Mouse (Mus musculus) kidney, postnatal 4 days (tissue): Measurements from ENCODE around the gene Zbtb39.

ENCODE experiments used
- DNase-seq, 2 experiments: peaks; one replicate each; pipeline ENCODE4 v3.0.0; 2021; ENCODE audit warnings: mixed read lengths in 2 of 2

Gene Zbtb39

GRCm38 (mm10) chr10:127739083-127739660, at the start of gene Zbtb39:
Gene Zbtb39, plus strand, starts transcription at chr10:127739538.
- peak; percentile 87 to 92 for DNase-seq

GRCm38 (mm10) chr10:127691053-127691452, 48.3 kb upstream of the Zbtb39 start:
- no peak for DNase-seq

GRCm38 (mm10) chr10:127694636-127695035, 44.7 kb upstream of the Zbtb39 start:
- DNase-seq = peak in 1 of 2 experiments; percentile 20

GRCm38 (mm10) chr10:127695775-127696174, 43.6 kb upstream of the Zbtb39 start:
- DNase-seq = no peak

GRCm38 (mm10) chr10:127698966-127699365, 40.4 kb upstream of the Zbtb39 start:
- no peak for DNase-seq

GRCm38 (mm10) chr10:127703299-127703698, 36.0 kb upstream of the Zbtb39 start:
- DNase-seq = peak in 1 of 2 experiments; percentile 28

- DNase-seq = no peak
Measured at GRCm38 (mm10) chr10:127704293-127704692, 35.0 kb upstream of the Zbtb39 start.

GRCm38 (mm10) chr10:127704766-127705220, 34.5 kb upstream of the Zbtb39 start, which contains the start of gene Myo1a:
Gene Myo1a, plus strand, starts transcription at chr10:127705170.
- DNase-seq = no peak

- no peak for DNase-seq
Measured at GRCm38 (mm10) chr10:127705783-127706182, 33.6 kb upstream of the Zbtb39 start.

GRCm38 (mm10) chr10:127707721-127708120, 31.6 kb upstream of the Zbtb39 start:
- peak; percentile 64 to 67 for DNase-seq

- DNase-seq = no peak
Measured at GRCm38 (mm10) chr10:127708850-127709370, 30.4 kb upstream of the Zbtb39 start.

- DNase-seq = no peak
Measured at GRCm38 (mm10) chr10:127710331-127710730, 29.0 kb upstream of the Zbtb39 start.

- no peak for DNase-seq
Measured at GRCm38 (mm10) chr10:127712736-127713135, 26.6 kb upstream of the Zbtb39 start.

GRCm38 (mm10) chr10:127721671-127722418, 17.5 kb upstream of the Zbtb39 start:
- peak; percentile 52 to 66 for DNase-seq

- no peak for DNase-seq
Measured at GRCm38 (mm10) chr10:127724178-127724577, 15.2 kb upstream of the Zbtb39 start, which contains the start of gene Tac2. Gene Tac2, plus strand, starts transcription at chr10:127724478.

GRCm38 (mm10) chr10:127725136-127725535, 14.2 kb upstream of the Zbtb39 start:
- peak; percentile 49 to 62 for DNase-seq

- no peak for DNase-seq
Measured at GRCm38 (mm10) chr10:127728437-127728836, 10.9 kb upstream of the Zbtb39 start.

GRCm38 (mm10) chr10:127730285-127730932, 8.9 kb upstream of the Zbtb39 start:
- no peak for DNase-seq

- no peak for DNase-seq
Measured at GRCm38 (mm10) chr10:127730933-127731310, 8.4 kb upstream of the Zbtb39 start.

- DNase-seq = no peak
Measured at GRCm38 (mm10) chr10:127731397-127731796, 7.9 kb upstream of the Zbtb39 start.

GRCm38 (mm10) chr10:127734434-127734833, 4.9 kb upstream of the Zbtb39 start:
- DNase-seq = peak in 1 of 2 experiments; percentile 55

- no peak for DNase-seq
Measured at GRCm38 (mm10) chr10:127736266-127736665, 3.1 kb upstream of the Zbtb39 start.

GRCm38 (mm10) chr10:127736916-127737315, 2.4 kb upstream of the Zbtb39 start:
- DNase-seq = no peak
